Mouse (Mus musculus): ENCODE measurements around the gene Mettl1.

Gene Mettl1

DNA sequence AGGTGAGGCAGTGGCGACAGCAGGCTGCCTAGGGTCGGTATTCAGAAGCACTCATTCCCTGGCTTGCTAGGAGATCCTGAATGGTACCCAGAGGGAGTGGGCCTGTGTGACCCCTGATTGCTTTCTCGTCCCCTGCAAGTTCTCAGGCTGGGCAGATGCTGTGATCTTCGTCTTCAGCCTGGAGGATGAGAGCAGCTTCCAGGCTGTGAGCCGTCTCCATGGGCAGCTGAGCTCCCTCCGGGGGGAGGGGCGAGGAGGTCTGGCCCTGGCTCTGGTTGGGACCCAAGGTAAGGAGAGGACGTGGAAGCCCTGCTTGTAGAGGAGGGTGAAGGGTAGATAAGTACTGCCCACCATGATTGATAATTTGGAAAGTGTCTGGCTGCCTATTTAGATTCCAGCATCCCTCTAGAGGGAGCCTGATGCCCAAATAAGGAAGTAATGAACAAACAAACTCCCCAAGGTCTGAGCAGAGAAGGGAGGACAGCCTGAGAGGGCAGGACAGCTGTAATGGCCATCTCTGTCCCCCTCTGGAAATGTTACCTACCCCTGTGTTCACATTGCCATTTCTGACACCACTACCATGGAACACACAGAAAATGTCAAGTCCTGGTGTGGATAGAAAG is 42.2 kb downstream of the Mettl1 start:
- in situ Hi-C loops (cut with MboI) = no loop called here

- in situ Hi-C loops (cut with MboI) = no loop called here
These were observed 42.7 kb downstream of the Mettl1 start for GRCm38 (mm10) chr10:127083915-127084306.

GRCm38 (mm10) chr10:127085052-127085451 is 43.8 kb downstream of the Mettl1 start:
- in situ Hi-C loops (cut with MboI) = no loop called here

DNA sequence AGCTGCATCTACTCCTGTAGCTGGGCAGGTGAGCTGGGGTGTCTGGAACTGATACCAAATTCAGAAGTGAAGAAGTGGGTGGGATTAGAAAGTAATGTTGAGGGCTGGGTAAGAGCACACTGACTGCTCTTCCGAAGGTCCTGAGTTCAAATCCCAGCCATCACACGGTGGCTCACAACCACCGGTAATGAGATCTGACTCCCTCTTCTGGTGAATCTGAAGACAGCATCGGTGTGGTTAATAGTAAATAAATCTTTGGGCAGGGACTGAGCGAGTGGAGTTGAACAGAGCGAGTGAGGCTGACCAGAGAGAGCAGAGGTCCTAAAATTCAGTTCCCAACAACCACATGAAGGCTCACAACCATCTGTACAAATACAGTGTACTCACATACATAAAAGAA is 44.4 kb downstream of the Mettl1 start:
- in situ Hi-C loops (cut with MboI) = no loop called here

DNA sequence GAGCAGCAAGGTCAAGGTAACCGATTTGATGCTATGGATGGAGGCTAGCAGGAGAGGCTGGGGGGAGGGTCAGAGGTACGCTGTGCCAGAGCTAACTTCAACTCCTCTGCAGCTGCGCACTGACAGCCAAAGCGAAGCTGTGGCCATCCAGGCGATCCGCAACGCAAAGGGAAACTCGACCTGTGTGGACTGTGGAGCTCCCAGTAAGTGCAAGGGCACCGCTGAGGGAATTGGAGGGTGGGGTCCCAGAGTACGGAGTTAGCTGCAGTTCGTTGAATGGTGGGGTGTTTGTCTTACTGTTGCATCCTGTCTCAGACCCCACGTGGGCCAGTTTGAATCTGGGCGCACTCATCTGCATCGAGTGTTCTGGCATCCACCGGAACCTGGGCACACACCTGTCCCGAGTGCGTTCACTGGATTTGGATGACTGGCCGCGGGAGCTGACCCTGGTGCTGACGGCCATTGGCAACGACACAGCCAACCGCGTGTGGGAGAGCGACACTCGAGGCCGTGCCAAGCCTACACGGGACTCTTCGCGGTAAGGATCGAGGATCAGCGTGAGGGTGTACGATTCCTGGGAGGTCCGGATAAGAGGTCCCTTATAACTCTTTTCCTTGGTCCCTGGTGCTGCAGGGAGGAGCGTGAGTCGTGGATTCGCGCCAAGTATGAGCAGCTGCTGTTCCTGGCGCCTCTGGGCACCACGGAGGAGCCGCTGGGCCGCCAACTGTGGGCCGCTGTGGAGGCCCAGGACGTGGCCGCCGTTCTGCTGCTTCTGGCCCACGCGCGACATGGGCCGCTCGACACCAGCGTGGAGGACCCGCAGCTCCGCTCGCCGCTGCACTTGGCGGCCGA is 49.6 kb downstream of the Mettl1 start:
- in situ Hi-C loops (cut with MboI) = no loop called here

- in situ Hi-C loops (cut with MboI) = no loop called here
These were observed 50.5 kb downstream of the Mettl1 start for GRCm38 (mm10) chr10:127091507-127092396.

DNA sequence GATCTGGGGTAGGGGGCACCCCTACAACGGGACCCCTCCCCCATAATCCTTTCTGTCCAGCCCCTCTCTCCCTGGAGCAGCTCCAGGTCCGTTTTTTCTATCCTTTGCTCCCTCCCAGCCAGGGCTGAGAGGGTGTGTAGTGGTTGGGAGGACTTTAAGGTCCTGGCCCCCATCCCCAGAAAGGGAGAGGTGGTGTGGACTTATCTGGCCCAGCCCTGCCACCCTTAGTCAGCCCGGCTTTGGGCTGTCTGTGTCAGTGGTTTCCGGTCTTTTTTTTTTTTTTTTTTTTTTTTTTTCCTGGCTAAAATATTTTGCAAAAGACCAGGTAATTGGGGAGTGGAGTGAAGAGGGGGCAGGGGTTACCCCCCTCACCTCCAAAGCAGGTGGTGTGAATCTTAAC is 51.5 kb downstream of the Mettl1 start:
- in situ Hi-C loops (cut with MboI) = no loop called here

DNA sequence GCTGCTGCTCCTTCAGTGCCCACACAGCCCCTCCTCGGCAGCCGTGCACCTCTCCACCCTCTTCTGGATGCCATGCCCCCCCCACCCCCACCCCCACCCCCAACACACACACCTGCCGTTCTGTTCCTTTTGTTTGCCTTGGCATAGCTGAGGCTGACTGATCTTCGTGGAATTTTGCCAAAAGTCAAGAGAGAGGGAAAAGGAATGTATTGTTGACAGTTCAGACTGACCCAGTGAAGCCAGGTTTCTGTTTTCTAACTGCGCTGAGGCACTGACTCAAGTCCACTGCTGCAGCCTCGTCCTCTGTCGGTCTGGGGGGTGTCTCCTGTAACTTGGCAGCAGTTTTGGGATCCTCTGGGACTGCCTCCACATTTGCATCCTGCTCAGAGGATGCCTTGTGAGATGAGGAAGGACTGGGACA is 53.2 kb downstream of the Mettl1 start:
- in situ Hi-C loops (cut with MboI) = no loop called here
